Mouse (Mus musculus) midbrain, embryonic 16.5 days (tissue): ENCODE data around the gene Angptl6. TPM values are rescaled to one million over a fixed set of nuclear protein-coding genes. Genes with fewer than 3 reads are reported as not detected.
"Not testable (repeated sequence)": the region's sequence is repeated elsewhere in the genome, so short reads cannot be mapped to it uniquely, and the experiment has no call there.

Experiments
- ATAC-seq: fragments of 200-750 bp; cut with Nextera tagmentation; 2 replicates; pipeline ENCODE4 v1.8.0; 2017; ENCODE audit warnings: moderate TSS enrichment
- H3K27ac ChIP-seq: fragments of 300-500 bp; sonication (generic); 2 replicates; pipeline ENCODE4 v1.5.1; 2014; ENCODE audit warnings: mild to moderate bottlenecking, low read length, mixed read lengths
- H3K27me3 ChIP-seq: fragments of 300-500 bp; sonication (generic); 2 replicates; pipeline ENCODE4 v1.6.1; 2014; ENCODE audit warnings: low read depth, low read length, mixed read lengths; ENCODE audit not compliant: control insufficient read depth, insufficient read depth
- H3K36me3 ChIP-seq: fragments of 300-500 bp; sonication (generic); 2 replicates; pipeline ENCODE4 v1.6.1; 2014; ENCODE audit warnings: mild to moderate bottlenecking, low read length, moderate library complexity, mixed read lengths; ENCODE audit not compliant: control insufficient read depth, insufficient read depth
- H3K4me1 ChIP-seq: fragments of 300-500 bp; sonication (generic); 2 replicates; pipeline ENCODE4 v1.6.1; 2014; ENCODE audit warnings: mild to moderate bottlenecking, low read length, mixed read lengths; ENCODE audit not compliant: control insufficient read depth, insufficient read depth
- H3K4me2 ChIP-seq: fragments of 300-500 bp; sonication (generic); 2 replicates; pipeline ENCODE4 v1.6.1; 2014; ENCODE audit warnings: mild to moderate bottlenecking, low read length, mixed read lengths
- H3K4me3 ChIP-seq: fragments of 300-500 bp; sonication (generic); 2 replicates; pipeline ENCODE4 v1.5.1; 2014; ENCODE audit warnings: low read depth, mild to moderate bottlenecking, low read length, moderate library complexity, mixed read lengths
- H3K9ac ChIP-seq: fragments of 300-500 bp; sonication (generic); 2 replicates; pipeline ENCODE4 v1.6.1; 2014; ENCODE audit warnings: low read depth, low read length, mixed read lengths
- H3K9me3 ChIP-seq: fragments of 300-500 bp; sonication (generic); replicated peaks from 2 replicates; pipeline ENCODE4 v1.6.1; 2014; ENCODE audit warnings: mild to moderate bottlenecking, low read length, mixed read lengths; ENCODE audit not compliant: control insufficient read depth, poor library complexity, severe bottlenecking
- WGBS: fragments of 180-500 bp; shearing (Covaris S2); extraction: QIAGEN DNeasy Blood & Tissue Kit; methylation state at CpG from one replicate; pipeline ENCODE4 v1.1.7; 2014; 5-methylcytosine and 5-hydroxymethylcytosine counted together
- polyA plus RNA-seq: library from polyadenylated mRNA; unstranded; fragments of >200 nt; fragmentation: Nextera tagmentation; extraction: Ambion mirVana; gene quantifications from 2 replicates; pipeline ENCODE4 v1.2.1, GENCODE M21; 2015

Angptl6 gene
- polyA plus RNA-seq, 1 experiment from 2014 or later: 17.7 TPM

DNA sequence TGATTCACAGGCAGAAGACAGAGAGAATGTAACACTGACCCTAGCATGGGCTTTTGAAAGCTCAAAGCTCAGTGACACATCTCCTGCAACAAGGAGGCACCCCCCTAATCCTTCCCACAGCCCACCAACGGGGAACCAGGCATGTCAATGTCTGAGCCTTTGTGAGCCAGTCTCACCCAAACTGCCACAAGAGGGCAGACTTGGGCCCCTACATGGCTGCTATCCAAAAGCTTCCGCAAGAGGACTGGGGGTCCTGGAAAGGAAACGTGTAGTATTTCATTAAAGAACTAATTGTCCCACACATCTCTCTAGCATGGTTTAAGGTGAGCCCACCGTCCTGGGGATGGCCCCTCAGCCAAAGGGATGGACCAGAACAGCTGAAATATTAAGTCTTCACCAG lies 17.7 kb downstream of the Angptl6 start:
- peaks cover 4% of the 10 kb centered on the region; the same call in 1 of the 2 replicates for H3K27me3 ChIP-seq
- H3K4me3 ChIP-seq: no peak overlapping the region
- H3K4me1 ChIP-seq: no peaks in the 10 kb centered on the region
- no peak overlapping the region for H3K4me2 ChIP-seq
- H3K9me3 ChIP-seq: no peaks in the 10 kb centered on the region
- no peak overlapping the region for H3K9ac ChIP-seq
- no peaks in the 10 kb centered on the region for H3K36me3 ChIP-seq
- 11% methylated on average over 4 of the region's 4 CpGs for WGBS
- no peak overlapping the region for H3K27ac ChIP-seq
- ATAC-seq: no peak

DNA sequence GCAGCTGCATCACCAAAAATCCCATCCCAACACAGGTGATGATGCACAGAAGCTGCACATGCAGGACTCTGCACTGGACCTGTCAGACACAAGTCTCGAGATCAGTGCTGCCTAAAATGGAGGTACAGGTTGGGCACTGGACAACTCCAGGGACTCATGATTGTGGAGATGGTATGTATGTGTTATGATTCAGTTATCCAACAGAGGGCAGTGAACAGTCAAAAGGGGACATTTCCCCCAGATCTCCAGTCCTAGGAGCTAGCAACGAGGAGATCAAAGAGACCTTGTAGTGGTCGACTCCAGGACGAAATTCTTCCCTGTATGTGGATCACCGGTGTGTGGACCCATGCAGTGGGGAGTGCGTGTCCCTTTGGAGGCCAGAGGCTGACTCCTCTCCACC lies 19.6 kb downstream of the Angptl6 start:
- H3K4me3 ChIP-seq: no peak overlapping the region
- no peaks in the 10 kb centered on the region for H3K36me3 ChIP-seq
- 50% methylated on average over 6 of the region's 6 CpGs for WGBS
- no peak overlapping the region for H3K4me2 ChIP-seq
- no peaks in the 10 kb centered on the region for H3K9me3 ChIP-seq
- H3K27me3 ChIP-seq: 0 out of 2 replicates have a peak, but pooled peaks cover 4% of the 10 kb centered on the region
- H3K9ac ChIP-seq: no peak overlapping the region
- H3K27ac ChIP-seq: no peak overlapping the region
- H3K4me1 ChIP-seq: no peaks in the 10 kb centered on the region
- ATAC-seq: no peak

DNA sequence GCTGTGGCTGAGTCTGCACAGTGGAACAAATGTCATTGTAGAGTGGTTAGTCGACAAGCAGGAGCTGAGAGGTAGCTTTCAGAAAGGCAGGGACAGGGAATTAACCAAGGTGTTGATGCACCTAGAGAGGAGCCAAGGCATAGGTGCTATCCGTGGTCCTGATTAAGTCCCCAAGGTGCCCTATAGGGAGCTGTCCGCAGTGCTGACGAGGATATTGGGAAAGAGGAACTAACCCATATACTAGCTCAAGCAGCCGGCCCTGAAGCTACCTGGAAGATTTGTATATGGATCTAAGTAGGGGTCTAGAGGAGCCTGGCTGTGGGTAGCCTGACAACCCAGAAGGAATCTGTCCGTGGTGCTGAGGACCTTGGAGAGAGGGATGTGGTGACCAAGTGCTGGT lies 22.4 kb downstream of the Angptl6 start:
- no peak overlapping the region for H3K9ac ChIP-seq
- H3K9me3 ChIP-seq: no peaks in the 10 kb centered on the region
- H3K27ac ChIP-seq: no peak overlapping the region
- peaks cover 10% of the 10 kb centered on the region; the same call in 1 of the 2 replicates for H3K27me3 ChIP-seq
- H3K36me3 ChIP-seq: no peaks in the 10 kb centered on the region
- no peak overlapping the region for H3K4me3 ChIP-seq
- no peak for ATAC-seq
- H3K4me1 ChIP-seq: no peaks in the 10 kb centered on the region
- no peak overlapping the region for H3K4me2 ChIP-seq
- WGBS: 14% methylated on average over 6 of the region's 6 CpGs

DNA sequence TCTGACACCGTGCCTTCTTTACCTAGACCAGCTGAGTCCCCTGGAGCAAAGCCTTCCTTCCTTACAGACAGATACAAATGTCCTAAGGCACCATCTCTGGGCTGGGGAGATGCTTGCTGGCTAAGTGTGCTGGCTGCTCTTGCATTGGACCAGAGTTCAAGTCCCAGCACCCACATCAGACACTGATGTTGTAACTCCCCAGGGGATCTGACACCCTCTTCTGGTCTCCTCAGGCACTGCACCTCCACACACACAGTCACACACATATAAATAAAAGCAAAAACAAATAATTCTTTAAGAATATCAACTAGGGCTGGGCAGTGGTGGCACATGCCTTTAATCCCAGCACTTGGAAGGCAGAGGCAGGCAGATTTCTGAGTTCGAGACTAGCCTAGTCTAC lies 29.3 kb downstream of the Angptl6 start:
- no peak overlapping the region for H3K27ac ChIP-seq
- 78% methylated on average over 2 of the region's 2 CpGs for WGBS
- no peak overlapping the region for H3K4me2 ChIP-seq

DNA sequence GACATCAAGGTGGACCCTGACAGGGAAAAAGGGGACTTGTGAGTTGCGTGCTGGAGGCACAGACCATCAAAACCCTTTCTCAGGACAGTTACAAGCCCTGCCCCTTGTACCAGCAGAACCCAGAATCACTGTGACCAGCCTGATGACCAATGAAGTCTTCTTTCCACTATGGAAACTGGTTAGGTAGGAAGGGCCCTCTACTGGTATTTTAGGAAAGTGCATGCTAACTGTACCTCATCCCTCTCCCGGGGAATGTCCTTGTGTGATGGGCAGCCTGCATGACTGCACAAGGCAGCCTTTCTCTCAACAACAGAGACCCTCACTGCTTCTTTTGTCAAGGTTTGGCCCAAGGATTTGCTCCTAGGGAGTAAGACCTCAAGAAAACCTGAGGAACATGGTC lies 36.9 kb downstream of the Angptl6 start:
- no peaks in the 10 kb centered on the region for H3K9me3 ChIP-seq
- H3K27ac ChIP-seq: no peak overlapping the region
- H3K4me1 ChIP-seq: no peaks in the 10 kb centered on the region
- H3K27me3 ChIP-seq: no peaks in the 10 kb centered on the region
- no peak overlapping the region for H3K4me2 ChIP-seq
- 30% methylated on average over 2 of the region's 2 CpGs for WGBS
- H3K36me3 ChIP-seq: no peaks in the 10 kb centered on the region
- no peak overlapping the region for H3K9ac ChIP-seq
- no peak for ATAC-seq
- H3K4me3 ChIP-seq: no peak overlapping the region

More for the DNA sequence above, 29.3 kb downstream of the Angptl6 start:
- Histone ChIP-seq H3K4me1 (no peaks in the 10 kb centered on the region), H3K36me3 (no peaks in the 10 kb centered on the region), H3K27me3 (peaks cover 6% of the 10 kb centered on the region; the same call in 1 of the 2 replicates), H3K4me3 (no peak overlapping the region), H3K9ac (no peak overlapping the region), H3K9me3 (no peaks in the 10 kb centered on the region)
- ATAC-seq: no peak

DNA sequence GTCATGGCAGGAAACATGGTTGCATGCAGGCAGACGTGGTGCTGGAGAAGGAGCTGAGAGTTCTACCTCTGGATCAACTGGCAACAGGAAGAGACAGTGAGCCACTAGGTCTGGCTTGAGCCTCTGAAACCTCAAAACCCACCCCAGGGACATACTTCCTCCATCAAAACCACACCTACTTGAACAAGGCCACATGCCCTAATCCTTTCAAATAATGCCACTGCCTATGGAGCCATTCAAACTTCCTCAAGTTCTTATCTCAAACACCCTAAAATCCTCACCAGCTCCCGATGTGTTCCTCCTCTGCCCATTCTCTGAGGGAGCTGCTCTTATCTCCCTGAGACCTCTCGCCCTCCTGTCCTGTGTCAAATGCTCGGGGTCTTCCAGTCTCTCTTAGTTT lies 37.3 kb downstream of the Angptl6 start:
- H3K9me3 ChIP-seq: no peaks in the 10 kb centered on the region
- no peaks in the 10 kb centered on the region for H3K36me3 ChIP-seq
- no peaks in the 10 kb centered on the region for H3K4me1 ChIP-seq
- H3K4me2 ChIP-seq: no peak overlapping the region
- no peak for ATAC-seq
- no peaks in the 10 kb centered on the region for H3K27me3 ChIP-seq
- H3K4me3 ChIP-seq: no peak overlapping the region
- WGBS: 71% methylated on average over 4 of the region's 4 CpGs
- no peak overlapping the region for H3K27ac ChIP-seq
- H3K9ac ChIP-seq: no peak overlapping the region

DNA sequence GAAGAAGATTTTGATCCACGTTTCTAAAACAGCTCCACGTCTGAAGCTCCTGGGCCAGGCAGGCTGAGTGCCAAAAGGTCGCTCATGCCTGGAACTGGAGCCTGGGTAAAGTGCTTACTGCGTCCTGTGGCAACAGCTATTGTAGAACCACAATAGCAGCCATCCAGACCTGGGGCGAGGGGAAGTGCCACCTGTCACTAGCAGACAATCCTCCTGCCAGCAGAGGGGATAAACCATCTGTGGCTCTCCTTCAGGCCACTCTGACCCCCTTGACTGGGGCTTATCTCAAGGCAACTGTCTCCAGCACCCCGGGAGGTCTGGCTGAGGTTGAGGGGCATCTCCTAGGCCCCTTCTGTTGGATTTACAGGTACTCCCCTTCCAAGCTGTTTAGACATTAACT lies 40.6 kb downstream of the Angptl6 start:
- H3K4me1 ChIP-seq: no peaks in the 10 kb centered on the region
- H3K27me3 ChIP-seq: no peaks in the 10 kb centered on the region
- 35% methylated on average over 6 of the region's 6 CpGs for whole genome bisulfite sequencing
- H3K9ac ChIP-seq: no peak overlapping the region
- H3K4me2 ChIP-seq: no peak overlapping the region
- H3K4me3 ChIP-seq: no peak overlapping the region
- H3K9me3 ChIP-seq: no peaks in the 10 kb centered on the region
- H3K36me3 ChIP-seq: no peaks in the 10 kb centered on the region
- ATAC-seq: no peak
- no peak overlapping the region for H3K27ac ChIP-seq

DNA sequence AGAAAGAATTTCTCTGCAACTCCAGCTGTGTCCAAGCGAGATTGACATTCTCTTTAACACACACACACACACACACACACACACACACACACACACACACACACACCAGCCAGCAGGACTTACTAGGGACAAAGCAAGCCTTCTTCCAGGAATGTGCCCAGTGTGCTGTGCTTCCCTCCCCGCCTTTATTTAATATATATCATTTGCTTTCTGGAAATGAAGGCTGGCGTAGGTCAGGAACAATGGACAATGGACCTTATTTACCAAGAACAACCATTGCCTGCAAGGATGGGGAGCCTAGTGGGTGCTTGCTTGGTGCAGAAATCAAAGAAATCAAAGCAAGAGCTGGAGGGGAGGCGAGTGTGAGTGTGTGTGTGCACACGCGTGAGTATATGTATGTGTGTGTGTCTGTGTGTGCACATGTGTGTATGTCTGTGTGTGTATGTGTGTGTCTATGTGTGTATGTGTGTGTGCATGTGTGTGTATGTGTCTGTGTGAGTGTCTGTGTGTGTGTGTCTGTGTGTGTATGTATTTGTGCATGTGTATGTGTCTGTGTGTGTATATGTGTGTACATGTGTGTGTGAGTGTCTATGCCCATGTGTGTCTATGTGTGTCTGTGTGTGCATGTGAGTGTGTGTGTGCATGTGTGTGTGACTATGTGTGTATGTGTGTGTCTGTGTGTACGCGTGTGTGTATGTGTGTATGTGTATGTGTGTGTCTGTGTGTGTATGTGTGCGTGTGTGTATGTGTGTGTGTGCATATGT lies 42.2 kb downstream of the Angptl6 start:
- ATAC-seq: no peak
- 84% methylated on average over 9 of the region's 9 CpGs for WGBS
- no peaks in the 10 kb centered on the region for H3K36me3 ChIP-seq
- H3K4me3 ChIP-seq: no peak overlapping the region
- no peaks in the 10 kb centered on the region for H3K9me3 ChIP-seq
- H3K4me1 ChIP-seq: no peaks in the 10 kb centered on the region
- no peak overlapping the region for H3K4me2 ChIP-seq
- H3K27ac ChIP-seq: no peak overlapping the region
- no peaks in the 10 kb centered on the region for H3K27me3 ChIP-seq
- H3K9ac ChIP-seq: no peak overlapping the region

DNA sequence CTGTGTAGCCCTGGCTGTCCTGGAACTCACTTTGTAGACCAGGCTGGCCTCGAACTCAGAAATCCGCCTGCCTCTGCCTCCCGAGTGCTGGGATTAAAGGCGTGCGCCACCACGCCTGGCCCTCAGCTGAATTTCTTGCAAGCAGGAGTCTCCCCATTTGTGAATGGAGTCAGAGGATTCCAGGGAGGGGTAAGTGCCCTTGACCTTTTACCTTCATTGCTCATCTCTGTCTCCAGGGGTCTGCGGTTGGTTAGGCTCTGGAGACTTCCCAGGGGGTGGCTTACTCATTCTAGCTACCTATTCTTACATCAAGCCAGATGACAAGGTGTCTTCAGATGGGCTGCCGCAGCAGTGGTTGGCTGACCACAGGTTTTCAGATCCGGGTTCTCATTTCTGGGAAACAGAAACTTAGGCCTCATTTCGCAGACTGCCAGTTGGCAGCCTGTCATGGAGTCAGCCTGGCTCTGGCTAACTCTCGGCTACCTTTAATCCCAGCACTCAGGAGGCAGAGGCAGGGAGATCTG lies 44.0 kb downstream of the Angptl6 start:
- not testable (repeated sequence) for H3K27ac ChIP-seq, H3K4me1 ChIP-seq, H3K4me2 ChIP-seq, H3K27me3 ChIP-seq, H3K9ac ChIP-seq, H3K36me3 ChIP-seq, ATAC-seq, H3K9me3 ChIP-seq, H3K4me3 ChIP-seq
- 90% methylated on average over 11 of the region's 11 CpGs for WGBS
